In genomic region chr14:32076896-32077575, GRCm38 (mm10) we compare ENCODE assay signal across 8 mouse cellular contexts. TPM values are rescaled to one million over a fixed set of nuclear protein-coding genes. Genes with fewer than 3 reads are reported as not detected.
DNase-seq lines count a peak whose midpoint lies in the region; ATAC-seq lines count a peak whose summit lies in the region.

No protein-coding gene starts in this region.

- peaks cover 15% of the 10 kb centered on the region for H3K4me1 ChIP-seq in heart, embryonic 10.5 days
- peaks cover 13% of the 10 kb centered on the region for H3K4me1 ChIP-seq in forebrain, embryonic 10.5 days
- no peaks in the 10 kb centered on the region for H3K4me1 ChIP-seq in hindbrain, embryonic 11.5 days (replicated peaks; ENCODE audit: control insufficient read depth, insufficient read depth, low read length)

- no peak overlapping the region for H3K9ac ChIP-seq in hindbrain, embryonic 11.5 days (ENCODE audit: low read depth, low read length)

- ATAC-seq in hindbrain, embryonic 11.5 days (ENCODE audit: low FRiP score): no peak
- ATAC-seq in megakaryocyte-erythroid progenitor cell, adult 5-6 weeks (replicated peaks; ENCODE audit: low FRiP score, low TSS enrichment, poor library complexity, severe bottlenecking): peak; percentile 73

- no peaks in the 10 kb centered on the region for H3K9me3 ChIP-seq in heart, embryonic 10.5 days
- no peaks in the 10 kb centered on the region for H3K9me3 ChIP-seq in forebrain, embryonic 10.5 days
- H3K9me3 ChIP-seq in hindbrain, embryonic 11.5 days (ENCODE audit: control insufficient read depth, low read length): no peaks in the 10 kb centered on the region

- no peak overlapping the region for H3K27ac ChIP-seq in heart, embryonic 10.5 days
- no peak overlapping the region for H3K27ac ChIP-seq in forebrain, embryonic 10.5 days
- no peak overlapping the region for H3K27ac ChIP-seq in hindbrain, embryonic 11.5 days (ENCODE audit: low read depth, low read length)

- no peak overlapping the region for H3K4me3 ChIP-seq in heart, embryonic 10.5 days
- no peak overlapping the region for H3K4me3 ChIP-seq in forebrain, embryonic 10.5 days
- H3K4me3 ChIP-seq in hindbrain, embryonic 11.5 days (ENCODE audit: low read depth, low read length): no peak overlapping the region

- no peak overlapping the region for H3K4me2 ChIP-seq in hindbrain, embryonic 11.5 days (replicated peaks; ENCODE audit: low read depth, low read length)

- 44% methylated on average over 8 of the region's 8 CpGs for WGBS in heart, embryonic 10.5 days
- WGBS in forebrain, embryonic 10.5 days: 51% methylated on average over 8 of the region's 8 CpGs
- 46% methylated on average over 8 of the region's 8 CpGs for WGBS in hindbrain, embryonic 11.5 days

- DNase-seq in heart, adult 11 months: peak; percentile 92
- DNase-seq in heart, embryonic 10.5 days (ENCODE audit: low spot score): no peak
- DNase-seq in c-Kit-positive CD71-negative TER-119-negative erythroid progenitor cells, embryonic 14.5 days (ENCODE audit: low read depth): peak; percentile 74
- DNase-seq in forebrain, embryonic 10.5 days (ENCODE audit: extremely low spot score, low spot score): peak; percentile 73
- peak; percentile 89 for DNase-seq in hindbrain, embryonic 11.5 days (ENCODE audit: low spot score)
- peak; percentile 51 to 72 for DNase-seq in left cerebral cortex, adult 18-20 months (ENCODE audit: low spot score in 2 of 2)
- peak; percentile 35 for DNase-seq in right cerebral cortex, postnatal 25 days

- H3K27me3 ChIP-seq in heart, embryonic 10.5 days (ENCODE audit: insufficient read depth, poor library complexity, severe bottlenecking): no peaks in the 10 kb centered on the region
- no peaks in the 10 kb centered on the region for H3K27me3 ChIP-seq in forebrain, embryonic 10.5 days (ENCODE audit: poor library complexity, severe bottlenecking)
- H3K27me3 ChIP-seq in hindbrain, embryonic 11.5 days (ENCODE audit: control insufficient read depth, insufficient read depth, low read length): no peaks in the 10 kb centered on the region

- peaks cover 17% of the 10 kb centered on the region for H3K36me3 ChIP-seq in heart, embryonic 10.5 days
- peaks cover 21% of the 10 kb centered on the region for H3K36me3 ChIP-seq in forebrain, embryonic 10.5 days (replicated peaks)
- peaks cover 4% of the 10 kb centered on the region for H3K36me3 ChIP-seq in hindbrain, embryonic 11.5 days (ENCODE audit: control insufficient read depth, insufficient read depth, low read length)

RNA-seq across cellular contexts. Expression of gene Oxnad1, which starts 8.1 kb away (rescaled TPM):
- 26.5 and 36.6 TPM in 2 replicates for polyA plus RNA-seq in heart, embryonic 10.5 days (2016; fragmentation: Nextera tagmentation; extraction: Ambion mirVana)
- 22.5 and 23.2 TPM in 2 replicates for polyA plus RNA-seq in forebrain, embryonic 10.5 days (2016; fragmentation: Nextera tagmentation; extraction: Ambion mirVana)
- polyA plus RNA-seq in hindbrain, embryonic 11.5 days (2014; fragmentation: Nextera tagmentation; extraction: Ambion mirVana): 12.6 and 17.9 TPM in 2 replicates
- total RNA-seq in left cerebral cortex, adult 18-20 months (2021): 10 to 100 TPM; 13.3 to 15.0 TPM
- 15.0 and 34.8 TPM in 2 replicates for total RNA-seq in megakaryocyte-erythroid progenitor cell, adult 5-6 weeks (2014; fragmentation: Nextera tagmentation)
- 28.7 and 54.1 TPM in 2 replicates for total RNA-seq in megakaryocyte-erythroid progenitor cell, adult 5-6 weeks (2017)

RNA-seq across cellular contexts. Expression of gene Dph3, which starts 8.5 kb away (rescaled TPM):
- polyA plus RNA-seq in heart, embryonic 10.5 days (2016; fragmentation: Nextera tagmentation; extraction: Ambion mirVana): 90.6 and 102 TPM in 2 replicates
- 110 and 114 TPM in 2 replicates for polyA plus RNA-seq in forebrain, embryonic 10.5 days (2016; fragmentation: Nextera tagmentation; extraction: Ambion mirVana)
- 83.3 and 84.3 TPM in 2 replicates for polyA plus RNA-seq in hindbrain, embryonic 11.5 days (2014; fragmentation: Nextera tagmentation; extraction: Ambion mirVana)
- total RNA-seq in left cerebral cortex, adult 18-20 months (2021): 10 to 100 TPM; 40.2 to 45.3 TPM
- 97.5 and 115 TPM in 2 replicates for total RNA-seq in megakaryocyte-erythroid progenitor cell, adult 5-6 weeks (2014; fragmentation: Nextera tagmentation)
- 55.5 and 76.5 TPM in 2 replicates for total RNA-seq in megakaryocyte-erythroid progenitor cell, adult 5-6 weeks (2017)

RNA-seq across cellular contexts. Expression of gene Galnt15, which starts 48.2 kb away (rescaled TPM):
- 0.18 and 0.38 TPM in 2 replicates for polyA plus RNA-seq in heart, embryonic 10.5 days (2016; fragmentation: Nextera tagmentation; extraction: Ambion mirVana)
- 0.05 and 0.09 TPM in 2 replicates for polyA plus RNA-seq in forebrain, embryonic 10.5 days (2016; fragmentation: Nextera tagmentation; extraction: Ambion mirVana)
- polyA plus RNA-seq in hindbrain, embryonic 11.5 days (2014; fragmentation: Nextera tagmentation; extraction: Ambion mirVana): 0.18 and 0.23 TPM in 2 replicates
- 1 to 10 TPM; 1.8 to 2.6 TPM for total RNA-seq in left cerebral cortex, adult 18-20 months (2021)
- not detected in 2 replicates for total RNA-seq in megakaryocyte-erythroid progenitor cell, adult 5-6 weeks (2014; fragmentation: Nextera tagmentation)
- total RNA-seq in megakaryocyte-erythroid progenitor cell, adult 5-6 weeks (2017): not detected in 2 replicates
